Mouse (Mus musculus) layer of hippocampus, adult 18-20 months (tissue): ENCODE results near the gene Ppih. TPM values are rescaled to one million over a fixed set of nuclear protein-coding genes. Genes with fewer than 3 reads are reported as not detected.
"Not testable (repeated sequence)": the region's sequence is repeated elsewhere in the genome, so short reads cannot be mapped to it uniquely, and the experiment has no call there.

ENCODE experiments used
- DNase-seq, 2 experiments: peaks; one replicate each; pipeline ENCODE4 v3.0.0; 2022; ENCODE audit warnings: low spot score in 2 of 2
- total RNA-seq, 2 experiments: library from RNA; stranded (reverse); gene quantifications; 2 replicates each; pipeline ENCODE4 v1.2.3; 2021

Ppih gene
- total RNA-seq, 2 experiments from 2014 or later: 13.0 to 16.3 TPM

DNA sequence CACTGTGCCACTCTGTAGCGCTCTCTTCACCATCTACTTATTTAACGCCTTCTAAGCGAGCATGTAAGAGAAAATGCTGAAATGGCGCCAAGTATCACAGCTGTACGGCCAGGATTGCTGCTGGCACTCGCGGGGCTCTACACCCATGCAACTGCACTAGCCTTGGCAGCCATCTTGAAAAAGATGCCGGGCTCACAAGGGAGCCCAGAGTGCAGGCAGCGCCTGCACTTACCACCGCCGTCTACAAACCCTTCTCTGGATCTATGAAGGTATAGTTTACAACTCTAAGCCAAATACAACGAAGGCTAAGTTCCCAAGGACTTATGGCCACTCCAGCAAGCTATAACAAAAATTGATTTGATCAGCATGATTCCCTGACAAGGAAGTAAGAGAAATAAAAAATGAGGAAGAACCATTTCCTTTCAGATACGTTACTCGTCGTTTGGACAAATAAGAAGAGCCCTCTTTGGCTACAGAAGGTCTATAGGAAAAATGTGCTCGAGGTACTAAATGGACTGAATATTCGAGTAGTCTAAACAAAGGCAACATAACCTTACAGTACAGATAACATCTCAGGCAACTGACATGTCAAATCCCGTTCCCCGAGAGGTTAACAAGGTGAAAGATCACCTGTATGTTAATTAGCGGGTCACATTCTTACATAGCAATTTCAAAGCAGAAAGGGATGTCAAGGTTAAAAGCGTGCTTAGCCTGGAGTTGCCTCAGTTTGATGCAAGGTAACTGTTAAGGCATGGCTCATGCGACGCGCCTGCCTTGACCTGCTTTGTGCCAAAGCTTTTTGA lies 27.4 kb downstream of the Ppih start:
- peak; percentile 36 to 66 for DNase-seq

GRCm38 (mm10) chr4:119291921-119292320 lies 28.4 kb downstream of the Ppih start:
- DNase-seq: no peak

- no peak for DNase-seq
Measured at GRCm38 (mm10) chr4:119285336-119285735, 35.0 kb downstream of the Ppih start.

DNA sequence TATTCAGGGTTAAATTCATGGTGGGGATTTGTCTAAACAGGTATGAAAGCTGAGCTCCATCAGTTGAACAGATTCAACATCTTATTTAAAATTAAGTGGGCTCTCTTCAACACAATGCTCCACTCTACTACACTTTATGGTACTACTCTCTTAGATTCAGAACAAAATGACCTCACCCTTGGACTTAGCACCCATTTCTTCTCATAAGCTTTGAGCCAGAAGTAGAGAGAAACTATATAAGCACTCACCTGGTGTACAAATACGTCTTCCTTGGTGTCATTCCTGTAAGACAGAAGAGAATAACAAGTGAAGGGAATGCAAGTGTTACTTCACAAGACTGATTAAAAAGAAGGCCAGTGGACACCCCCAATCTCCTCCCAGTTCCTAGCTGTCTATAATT lies 35.5 kb downstream of the Ppih start:
- DNase-seq: no peak

- DNase-seq: not testable (repeated sequence)
Measured at GRCm38 (mm10) chr4:119278784-119279183, 41.6 kb downstream of the Ppih start.

- no peak for DNase-seq
Measured at GRCm38 (mm10) chr4:119275726-119276125, 44.6 kb downstream of the Ppih start.

DNA sequence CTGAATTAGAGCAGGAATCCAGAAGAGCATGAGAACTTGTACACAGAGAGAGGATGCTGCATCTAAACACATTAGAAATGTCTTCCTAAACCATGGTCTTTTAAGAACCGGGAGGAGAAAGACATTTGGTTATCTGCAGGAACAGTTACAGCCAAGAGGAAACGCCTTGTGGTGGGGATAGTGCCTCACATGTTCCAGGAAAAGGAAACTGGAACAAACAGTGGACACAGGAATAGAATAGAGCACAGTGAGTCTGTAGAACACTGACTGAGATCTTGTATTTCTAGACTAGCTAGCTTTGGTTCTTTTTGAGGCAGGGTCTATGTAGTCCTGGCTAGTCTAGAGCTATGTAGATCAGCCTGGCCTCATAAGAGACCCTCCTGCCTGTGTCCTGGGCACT lies 45.1 kb downstream of the Ppih start:
- DNase-seq: no peak

DNA sequence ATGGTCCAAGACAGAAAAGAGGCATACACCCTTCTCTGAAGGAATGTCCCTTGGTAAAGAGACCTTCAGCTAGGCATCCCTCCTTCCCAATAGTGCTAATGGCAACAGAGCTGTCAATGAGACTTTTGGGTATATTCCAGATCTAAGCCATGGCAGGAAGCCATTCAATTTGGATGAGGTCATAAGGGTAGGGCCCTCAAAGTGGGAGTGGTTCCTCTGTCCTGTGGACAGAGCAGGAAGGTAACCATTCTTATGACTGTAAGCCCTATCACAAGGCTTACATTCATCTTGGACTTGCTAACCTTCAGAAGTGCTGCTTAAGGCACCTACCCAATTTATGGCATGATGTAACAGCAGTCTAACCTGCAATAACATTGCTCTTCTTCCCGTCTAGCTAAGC lies 45.7 kb downstream of the Ppih start:
- no peak for DNase-seq

DNA sequence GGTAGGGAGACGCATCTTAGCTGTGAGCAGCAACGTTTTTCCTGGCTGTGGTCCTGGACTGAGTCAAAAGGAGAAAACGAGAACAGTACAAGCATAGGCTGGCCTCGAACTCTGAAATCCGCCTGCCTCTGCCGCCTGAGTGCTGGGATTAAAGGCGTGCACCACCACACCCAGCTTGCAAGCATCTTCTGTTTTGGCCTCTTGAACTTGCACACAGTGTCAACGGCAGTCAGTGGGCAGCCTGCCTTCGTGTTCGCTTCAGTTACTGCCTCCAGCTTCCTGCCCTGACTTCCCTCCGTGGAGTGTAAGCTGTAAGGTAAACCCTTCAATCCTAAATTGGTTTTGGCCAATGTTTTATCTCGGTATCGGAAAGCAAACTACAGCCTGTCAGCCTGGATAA lies 53.7 kb downstream of the Ppih start:
- DNase-seq: no peak

- DNase-seq: no peak
Measured at GRCm38 (mm10) chr4:119263459-119263858, 56.9 kb downstream of the Ppih start.

GRCm38 (mm10) chr4:119262483-119262882 lies 57.9 kb downstream of the Ppih start:
- no peak for DNase-seq

DNA sequence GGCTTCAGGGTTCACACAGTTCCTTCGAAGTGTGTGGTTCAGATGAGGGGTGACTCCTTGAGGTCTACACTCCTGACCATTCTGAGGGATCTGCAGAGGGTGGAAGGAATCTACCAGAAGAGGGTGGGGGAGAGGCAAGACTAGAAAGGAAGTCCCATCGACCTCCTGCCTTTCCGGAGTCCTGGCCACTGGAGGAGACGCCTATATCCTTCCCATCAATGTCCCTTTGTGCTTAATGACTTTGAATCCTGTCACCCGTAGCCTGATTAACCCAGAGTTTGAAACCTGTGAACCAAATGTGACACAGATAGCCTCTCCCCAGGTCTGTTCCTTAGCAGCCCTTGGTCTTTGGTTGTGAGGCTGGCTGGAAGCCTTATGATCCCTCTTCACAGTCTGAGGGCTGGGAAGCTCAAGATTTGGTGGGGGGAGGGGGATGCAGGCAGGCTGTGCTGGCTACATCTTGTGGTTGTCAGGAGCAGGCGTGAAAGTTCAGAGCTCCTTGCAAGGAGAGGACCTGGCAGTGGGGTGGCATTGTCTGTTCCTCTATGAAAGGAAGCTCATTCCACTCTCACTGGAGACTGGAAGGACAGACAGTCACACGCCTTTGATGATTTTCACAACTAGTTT lies 59.1 kb downstream of the Ppih start:
- no peak for DNase-seq

DNA sequence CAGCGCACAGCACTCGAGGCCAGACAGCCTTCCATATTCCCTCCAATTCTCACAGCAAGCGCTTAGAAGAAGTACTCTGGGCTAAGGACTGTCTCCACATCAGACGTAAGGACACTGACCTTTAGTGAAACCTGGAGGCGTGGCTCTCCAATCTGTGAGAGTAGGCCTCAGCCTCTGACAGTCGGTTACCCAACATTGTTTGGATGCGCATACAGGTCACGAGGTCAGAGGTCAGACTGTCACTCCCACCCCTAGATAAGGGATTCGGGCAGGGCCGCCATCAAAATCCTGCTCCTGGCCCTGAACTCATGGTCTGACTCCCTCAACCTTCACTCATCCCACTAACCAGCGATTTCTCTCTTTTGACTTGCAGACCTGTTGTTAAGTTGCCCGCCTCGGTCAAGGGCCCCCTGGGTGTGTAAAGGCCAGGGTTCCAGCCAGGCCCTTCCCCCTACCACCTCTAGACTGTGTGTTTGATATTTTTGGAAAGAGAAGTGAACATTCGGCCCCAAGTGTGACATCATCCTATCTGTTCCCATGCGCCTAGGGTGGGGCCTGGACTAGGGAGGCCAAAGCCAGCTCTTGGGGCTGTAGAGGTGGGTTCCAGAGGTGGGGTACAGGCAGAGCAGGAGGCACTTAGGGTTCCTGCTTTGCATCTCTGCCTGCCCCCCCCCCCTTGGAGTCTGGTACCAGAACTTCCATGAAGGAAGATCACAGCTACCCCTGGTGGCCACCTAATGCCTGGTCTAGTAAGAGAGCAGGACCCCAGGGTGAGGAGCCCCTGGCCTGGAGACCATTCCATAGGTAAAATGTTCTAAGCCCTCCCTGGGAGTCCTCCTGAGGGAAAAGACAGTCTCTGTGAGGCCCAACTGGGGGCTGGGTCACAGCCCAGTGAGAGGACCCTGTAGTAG lies 60.7 kb downstream of the Ppih start:
- no peak for DNase-seq

DNA sequence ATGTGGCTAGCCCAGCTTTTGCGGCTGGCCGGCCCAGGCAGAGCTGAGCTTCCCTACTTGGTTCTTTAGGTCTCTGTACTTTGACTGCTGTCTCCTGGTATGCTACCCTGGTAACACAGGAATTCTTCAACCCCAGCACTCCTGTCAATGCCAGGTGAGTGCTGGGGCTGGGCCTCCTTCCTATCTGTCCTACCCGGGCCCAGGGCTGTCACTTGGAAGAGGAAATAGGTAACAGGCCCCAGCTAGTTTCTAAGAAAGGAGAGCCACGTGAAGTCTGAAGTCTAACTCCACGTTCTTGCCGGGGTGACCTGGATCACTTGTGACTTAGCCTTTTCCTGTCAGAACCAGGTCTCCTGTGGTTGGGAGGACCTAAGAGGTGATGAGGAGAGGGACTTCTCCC lies 63.3 kb downstream of the Ppih start:
- DNase-seq: no peak

- DNase-seq: no peak
Measured at GRCm38 (mm10) chr4:119255351-119255750, 65.0 kb downstream of the Ppih start, which contains the start of gene Cldn19. TSS of gene Cldn19 (plus strand) at chr4:119255414.

GRCm38 (mm10) chr4:119254012-119254618 lies 66.2 kb downstream of the Ppih start:
- DNase-seq: peak in 1 of 2 experiments; percentile 53

DNA sequence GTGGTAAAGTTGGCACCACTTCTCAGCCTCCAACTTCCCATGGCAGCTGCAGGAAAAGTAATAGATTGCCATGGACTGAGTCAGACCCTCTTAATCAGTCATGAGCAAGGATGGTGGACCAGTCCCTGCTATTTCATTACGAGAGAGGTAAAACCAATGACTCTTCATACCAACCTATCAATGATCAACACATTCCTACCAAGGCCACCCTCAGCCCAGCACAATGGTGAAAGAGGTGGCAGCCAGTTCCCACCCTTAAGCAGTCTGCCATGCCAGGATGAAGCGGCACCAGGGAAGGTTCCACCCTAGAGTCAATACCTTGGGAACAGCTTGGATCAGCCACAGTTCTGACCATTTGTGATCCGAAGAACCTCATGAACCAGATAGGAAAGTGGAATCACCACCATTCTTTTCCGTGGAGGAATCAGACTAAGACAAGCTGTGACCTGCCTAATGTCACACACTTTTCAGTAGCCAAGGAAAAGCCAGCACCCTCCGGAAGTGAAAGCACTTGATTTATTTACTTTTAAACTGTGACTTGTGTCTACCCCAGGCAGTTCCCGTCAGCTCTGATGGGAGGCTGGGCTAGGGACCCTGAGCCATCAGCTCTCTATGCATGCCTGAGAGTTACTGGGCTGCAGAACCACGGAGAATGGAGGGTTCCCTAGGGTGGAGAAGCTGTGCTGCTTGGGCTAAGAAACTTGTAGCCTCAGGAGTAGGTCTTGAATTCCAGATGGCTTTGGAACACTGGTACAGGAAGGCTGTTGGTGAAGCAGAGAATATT lies 68.1 kb downstream of the Ppih start:
- no peak for DNase-seq
